Mouse (Mus musculus) NIH3T3 (cell line): Measurements from ENCODE around the gene Dpp6.

Experiments
- DNase-seq: peaks from one replicate; pipeline ENCODE4 v3.0.0-alpha.2; 2012; ENCODE audit warnings: low read depth

The Dpp6 gene

DNA sequence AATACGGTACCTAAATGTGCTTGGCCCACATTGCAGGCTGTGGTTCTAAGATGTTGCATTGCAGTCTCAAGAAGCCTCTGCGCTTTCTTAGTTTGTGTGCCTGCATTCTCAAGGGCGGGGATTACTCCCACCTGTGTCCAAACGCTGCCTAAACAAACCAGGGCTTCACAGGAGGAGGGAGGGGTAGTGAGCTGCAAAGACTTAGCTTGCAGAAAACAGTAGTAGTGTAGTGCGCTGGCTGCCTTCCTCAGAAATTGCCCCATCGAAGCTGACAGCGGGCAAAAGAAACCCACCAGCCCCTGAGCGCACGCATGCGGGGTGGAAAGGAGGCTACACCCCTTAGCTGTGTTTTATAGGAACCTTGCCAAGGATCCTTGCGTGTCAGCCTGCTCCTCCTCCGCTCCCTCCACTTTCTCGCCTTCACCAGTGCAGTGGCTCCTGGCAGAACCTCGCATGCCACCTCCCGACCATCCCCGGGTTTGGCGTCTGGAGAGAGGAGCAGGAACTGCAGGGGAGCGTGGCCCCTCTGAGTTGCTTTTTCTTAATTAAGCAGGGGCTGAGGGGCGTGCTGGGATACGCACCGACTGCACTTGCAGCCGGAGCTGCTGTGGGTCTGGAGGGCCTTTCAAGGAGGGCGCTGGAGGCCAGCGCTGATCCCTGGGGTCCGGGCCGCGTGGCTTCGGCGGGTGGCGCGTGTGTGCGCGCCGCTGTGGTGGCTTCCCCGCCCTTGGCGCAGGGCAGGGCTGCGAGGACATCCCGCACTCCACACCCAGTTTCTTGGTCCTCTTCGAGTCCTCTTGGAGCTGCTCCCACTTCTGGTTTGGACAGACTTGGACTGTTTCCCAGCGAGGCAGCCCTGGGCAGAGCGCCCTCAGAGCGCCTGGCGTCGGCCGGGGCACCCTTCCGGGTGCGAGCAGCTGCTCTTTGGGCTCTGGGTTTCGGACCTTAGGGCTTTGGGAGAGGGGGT, at the start of gene Dpp6:
TSS of gene Dpp6 (plus strand) at position 229 of the 967 bp plus-strand sequence.
- DNase-seq = no peak

DNA sequence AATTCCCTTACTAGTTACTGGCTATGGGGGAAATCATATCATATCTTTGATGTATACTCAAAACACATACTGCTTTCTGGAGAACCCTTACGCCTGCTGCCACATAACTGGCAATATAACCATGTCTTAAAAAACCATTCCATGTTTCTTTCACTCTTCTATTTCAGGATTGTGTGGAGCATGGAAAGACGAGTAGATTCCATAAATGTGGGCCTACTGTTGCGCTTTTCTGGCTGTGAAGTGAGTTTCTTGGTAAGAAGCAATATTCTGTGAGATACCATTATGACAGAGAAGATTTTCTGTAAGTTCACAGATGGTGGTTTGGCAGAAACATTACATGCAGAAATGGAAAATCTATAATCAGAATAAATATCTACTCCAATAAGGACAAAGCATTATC, 33.0 kb upstream of the Dpp6 start:
- no peak for DNase-seq

DNA sequence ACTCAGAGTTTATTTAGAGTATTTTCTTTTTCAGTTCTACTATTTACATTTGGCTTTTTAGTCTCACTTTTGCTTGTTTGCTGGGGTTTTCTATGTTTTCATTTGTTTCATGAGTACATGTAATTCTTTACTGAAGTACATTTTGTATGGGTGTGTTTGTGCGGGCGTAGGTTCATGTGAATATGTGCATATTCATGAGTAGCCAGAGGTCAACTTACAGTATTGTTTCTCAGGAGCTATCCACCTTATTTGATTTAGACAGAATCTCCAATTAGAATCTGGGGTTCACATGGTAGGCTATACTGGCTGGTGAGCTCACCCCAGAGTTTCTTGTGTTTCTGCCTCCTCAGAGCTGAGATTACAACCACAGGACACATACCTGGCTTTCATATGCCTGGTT, 21.5 kb upstream of the Dpp6 start:
- no peak for DNase-seq

DNA sequence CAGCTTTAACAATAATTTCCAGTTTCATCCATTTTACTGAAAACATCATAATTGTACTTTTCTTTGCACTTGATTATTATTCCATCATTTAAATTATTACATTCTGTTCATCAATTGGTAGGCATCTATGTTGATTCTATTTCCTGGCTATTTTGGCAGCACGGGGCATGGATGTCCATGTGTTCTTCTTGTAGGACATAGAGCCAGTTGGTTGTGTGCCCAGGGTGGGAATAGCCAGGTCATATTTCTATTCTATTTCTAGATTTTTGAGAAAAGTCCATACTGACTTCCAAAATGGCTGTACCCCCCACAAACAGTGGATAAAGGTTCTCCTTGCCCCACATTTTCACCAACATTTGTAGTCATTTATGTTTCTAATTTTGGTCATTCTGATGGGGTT, 19.0 kb downstream of the Dpp6 start:
- no peak for DNase-seq

DNA sequence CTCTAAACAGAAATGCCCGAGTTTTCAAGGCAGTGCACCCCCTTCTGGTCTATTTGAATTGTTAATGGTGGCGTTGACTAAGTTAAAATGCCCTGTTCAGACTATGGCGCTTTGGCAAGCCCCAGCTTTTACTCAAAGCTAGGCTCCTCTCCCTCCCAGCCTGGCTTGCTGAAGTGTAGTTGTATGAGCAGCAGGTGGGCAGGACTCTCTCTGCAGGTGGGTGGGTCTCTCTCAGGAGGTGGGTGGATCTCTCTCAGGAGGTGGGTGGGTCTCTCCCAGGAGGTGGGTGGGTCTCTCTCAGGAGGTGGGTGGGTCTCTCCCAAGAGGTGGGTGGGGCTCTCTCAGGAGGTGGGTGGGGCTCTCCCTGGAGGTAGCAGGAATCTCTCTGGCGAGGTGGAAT, 24.1 kb downstream of the Dpp6 start:
- no peak for DNase-seq

DNA sequence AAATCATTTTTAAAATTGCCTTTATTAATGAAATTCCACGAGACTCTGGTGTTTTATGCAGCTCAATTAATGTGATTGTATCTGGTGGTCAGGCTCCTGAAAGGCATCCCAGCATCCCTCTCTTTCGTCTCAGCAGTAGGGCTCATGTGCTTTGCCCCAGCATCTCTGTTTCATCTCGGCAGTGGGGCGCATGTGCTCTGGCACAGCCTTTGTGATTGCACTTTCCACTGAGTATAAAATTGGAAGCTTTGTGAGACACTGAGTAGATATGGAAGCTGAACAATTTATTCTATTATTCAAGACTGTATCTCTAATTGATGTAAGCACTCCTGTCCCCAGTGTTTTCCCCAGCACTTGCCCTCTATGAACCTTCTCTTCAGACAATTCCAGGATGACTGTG, 37.7 kb downstream of the Dpp6 start:
- DNase-seq = no peak

DNA sequence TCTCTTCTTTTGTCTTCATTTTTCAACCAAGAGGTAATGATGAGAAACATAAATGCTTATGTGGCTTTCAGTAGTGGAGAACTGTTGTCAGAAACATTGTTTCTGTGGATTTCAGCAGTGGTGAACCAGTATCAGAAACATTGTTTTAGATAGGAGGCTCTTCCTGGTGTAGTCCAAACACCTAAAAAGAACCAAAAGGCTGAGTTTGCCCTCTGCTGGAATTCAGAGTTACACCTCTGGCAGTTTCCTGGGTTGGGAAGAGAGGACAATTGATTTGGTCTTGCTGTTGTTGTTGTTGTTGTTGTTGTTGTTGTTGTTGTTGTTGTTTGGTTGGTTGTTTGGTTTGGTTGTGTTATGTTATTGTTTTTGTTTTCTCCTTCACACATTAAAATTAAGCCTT, 58.4 kb downstream of the Dpp6 start:
- peak; percentile 4 for DNase-seq

DNA sequence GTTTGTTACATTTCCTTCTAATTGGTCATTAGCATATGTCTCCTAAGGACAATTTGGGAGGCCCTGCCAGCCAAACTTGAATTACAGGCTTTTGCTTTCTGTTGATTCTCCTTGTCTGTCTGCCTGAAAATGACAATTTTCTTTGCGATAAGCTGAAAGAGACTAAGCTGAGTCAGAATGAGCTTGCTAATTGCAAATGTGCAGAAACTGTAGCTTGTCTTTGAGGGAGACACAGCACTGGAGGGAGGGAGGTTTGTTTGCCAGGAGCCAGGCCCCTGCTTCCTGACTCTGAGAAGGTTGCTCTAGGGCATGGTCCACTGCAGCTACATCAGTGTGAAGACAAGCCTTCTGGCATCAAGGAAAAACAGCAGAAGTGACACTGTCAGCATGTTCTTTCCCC, 70.5 kb downstream of the Dpp6 start:
- no peak for DNase-seq

DNA sequence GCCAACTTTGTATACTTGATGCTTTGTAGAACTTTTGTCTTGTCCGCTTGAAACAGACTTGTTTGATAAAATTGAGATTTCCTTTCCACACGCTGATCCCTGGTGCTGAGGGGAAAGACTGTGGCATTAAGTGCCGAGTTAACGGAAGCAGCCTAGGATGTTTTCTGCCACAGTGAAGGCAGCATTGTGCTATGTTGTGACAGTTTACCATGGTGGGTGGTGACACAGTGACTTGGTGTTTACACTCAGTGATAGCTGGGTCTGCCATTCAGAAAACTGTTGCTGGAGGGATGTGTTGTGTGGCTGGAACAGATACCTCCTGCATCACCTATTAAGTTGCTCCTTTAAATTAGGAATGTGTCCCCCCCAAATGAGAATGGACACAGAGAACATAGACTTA, 71.1 kb downstream of the Dpp6 start:
- no peak for DNase-seq

DNA sequence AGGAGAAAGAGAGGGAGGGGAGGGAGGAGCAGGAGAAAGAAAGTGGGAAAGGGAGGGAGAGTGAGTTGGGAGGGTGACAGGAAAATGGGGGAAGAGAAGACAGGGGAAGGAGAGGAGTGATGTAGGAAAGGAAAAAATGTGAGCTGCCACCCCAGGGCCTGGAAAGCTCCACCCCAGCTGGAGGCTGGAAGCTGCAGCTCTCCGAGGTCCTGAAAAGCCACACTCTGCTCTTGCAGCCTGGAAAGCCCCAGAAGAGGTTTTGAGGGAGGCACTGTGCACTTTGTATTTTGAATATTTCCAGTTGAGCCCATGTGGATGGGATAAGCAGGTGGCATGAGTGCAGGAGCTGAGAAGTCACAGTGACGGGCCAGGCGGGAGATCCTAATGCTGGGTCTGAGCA, 77.3 kb downstream of the Dpp6 start:
- peak; percentile 39 for DNase-seq

DNA sequence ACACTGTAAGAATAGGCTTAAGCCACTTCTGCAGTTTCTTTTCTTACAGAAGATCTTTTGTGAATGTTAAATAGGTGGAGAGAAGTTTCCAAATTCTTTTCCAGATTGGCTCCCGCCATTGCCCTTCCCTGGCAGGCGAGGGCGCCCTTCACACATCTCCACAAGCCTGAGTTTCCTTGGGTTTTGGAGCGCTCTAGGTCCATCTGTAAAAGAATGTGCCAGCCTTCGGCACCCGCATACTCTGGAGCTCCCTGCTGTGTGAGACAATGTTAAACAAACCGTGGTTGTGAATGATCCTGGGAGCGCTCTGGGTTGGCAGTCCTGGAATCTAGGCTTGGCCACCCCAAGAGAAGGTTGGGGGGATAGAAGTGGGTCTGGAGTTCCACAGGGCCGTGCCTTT, 86.8 kb downstream of the Dpp6 start:
- DNase-seq = no peak

DNA sequence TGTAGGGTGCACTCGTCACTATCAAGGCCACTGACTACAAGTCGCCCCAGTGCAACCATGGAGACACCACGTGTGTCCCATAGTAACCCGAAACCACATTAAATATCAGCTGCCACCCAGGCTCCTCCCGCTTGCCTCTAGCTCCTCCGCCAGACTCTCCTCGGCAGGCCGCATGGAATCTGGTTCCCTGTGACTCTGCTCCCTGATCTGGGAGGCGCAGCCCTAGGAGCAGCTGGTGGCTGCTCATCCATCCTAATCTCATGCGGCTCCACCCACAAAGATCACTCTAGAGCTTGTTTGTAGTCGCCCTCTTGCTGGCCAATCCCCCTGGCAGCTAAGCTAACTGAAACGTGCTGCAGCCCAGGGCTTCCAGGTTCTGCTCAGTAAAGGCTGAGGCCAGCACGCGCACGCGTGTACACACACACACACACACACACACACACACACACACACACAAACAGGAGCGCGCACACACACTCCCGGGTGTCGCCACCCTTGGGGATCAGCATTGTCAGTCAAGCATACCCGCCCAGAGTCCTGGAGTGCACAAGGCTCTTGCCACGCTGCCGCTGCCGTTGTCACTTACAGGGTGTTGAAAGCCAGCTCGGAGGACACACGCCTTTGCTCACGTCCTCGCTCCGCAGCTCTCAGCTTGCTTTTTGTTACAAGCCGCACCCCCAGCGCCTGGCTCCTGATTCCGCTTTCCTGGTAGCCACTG, 87.5 kb downstream of the Dpp6 start:
- DNase-seq = no peak

DNA sequence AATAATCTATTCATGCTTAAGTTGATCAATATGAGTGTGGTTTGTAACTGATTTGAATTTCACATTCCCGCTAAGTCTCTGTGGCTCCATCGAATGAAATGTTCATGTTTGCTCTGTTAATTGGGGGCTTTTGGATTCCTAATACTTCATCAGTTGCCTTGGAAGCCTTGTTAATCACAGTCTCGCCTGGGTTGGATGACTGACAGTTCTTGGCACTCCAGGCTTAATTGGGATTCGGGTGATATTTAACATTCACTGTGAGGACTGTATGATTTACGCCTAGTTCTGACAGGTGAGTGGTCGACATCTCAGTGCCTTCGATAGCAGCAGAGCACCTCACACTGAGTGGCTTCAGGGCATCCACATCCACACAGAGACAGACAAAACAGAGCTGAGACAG, 90.1 kb downstream of the Dpp6 start:
- DNase-seq = no peak

DNA sequence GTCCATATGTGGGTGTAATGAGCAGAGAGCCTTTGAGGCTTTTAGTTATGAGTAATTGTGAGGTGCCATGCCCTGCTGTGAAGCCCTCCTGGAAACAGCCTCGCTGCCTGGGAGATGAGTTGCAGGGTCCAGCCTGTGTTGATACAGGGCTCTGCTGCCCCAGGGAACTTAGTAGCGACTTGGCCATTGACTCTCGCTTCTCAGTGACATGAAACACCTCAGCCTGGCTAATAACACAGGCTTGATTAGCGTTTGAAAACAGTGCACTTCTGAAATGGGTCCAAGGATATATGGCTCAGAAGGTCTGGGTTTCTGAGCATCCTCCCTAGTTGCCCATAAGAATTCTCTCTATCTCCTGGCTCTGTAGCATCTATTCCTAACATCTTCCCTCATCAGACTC, 91.6 kb downstream of the Dpp6 start:
- DNase-seq = no peak

DNA sequence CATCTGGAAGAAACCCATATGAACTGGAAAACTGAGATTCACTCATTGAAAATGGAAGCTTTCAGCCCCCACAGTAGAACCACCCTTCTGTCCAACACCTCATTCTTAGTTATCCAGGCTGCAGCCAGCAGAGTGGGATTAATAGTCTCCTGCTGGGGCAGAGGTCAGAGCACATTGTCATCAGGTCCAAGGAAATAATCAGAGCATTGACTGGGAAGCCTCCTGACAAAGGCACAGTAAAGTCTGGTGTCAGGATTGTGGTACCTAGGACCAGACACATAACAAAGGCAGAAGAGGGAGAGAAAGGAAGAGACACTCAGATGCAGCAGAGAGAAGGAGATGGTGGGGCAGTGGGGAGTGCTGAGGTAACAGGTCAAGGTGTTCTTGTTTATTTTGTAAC, 93.3 kb downstream of the Dpp6 start:
- DNase-seq = no peak

DNA sequence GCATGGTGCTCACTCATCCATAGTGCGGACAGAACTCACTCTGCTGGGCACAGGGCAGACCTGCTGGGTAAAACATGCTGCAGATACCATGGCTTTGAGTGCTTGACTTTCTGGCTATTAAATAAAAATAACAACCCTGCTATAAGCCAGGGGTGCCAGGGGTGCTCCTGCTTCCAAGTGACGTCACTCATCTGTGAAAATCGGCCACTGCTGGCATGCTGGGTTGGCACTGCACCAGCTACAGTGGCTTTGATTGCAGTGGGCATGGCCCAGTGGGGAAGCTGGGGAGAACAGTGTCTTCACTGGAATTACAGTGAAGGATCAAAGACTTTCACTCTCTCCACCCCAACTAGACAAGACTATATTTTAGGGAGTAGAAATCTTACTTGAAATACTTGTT, 95.0 kb downstream of the Dpp6 start:
- no peak for DNase-seq

DNA sequence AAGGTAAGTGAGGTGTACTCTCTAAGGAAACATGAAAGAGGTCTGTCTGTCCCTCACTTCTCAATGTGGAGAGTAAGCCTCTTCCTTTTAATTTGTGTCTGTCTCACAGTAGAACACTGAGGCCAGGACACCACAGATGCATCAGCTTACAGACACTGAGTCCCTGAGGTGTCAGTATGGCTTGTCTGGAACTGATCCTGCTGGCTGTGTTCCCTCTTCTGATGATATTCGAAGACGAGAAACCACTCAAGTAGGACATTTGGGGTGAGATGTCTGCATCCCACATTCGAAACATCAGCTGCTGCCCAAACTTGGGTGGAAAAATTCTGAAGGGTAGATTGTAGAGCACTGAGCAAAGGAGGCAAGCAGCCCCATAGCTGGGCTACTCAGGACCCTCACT, 101.8 kb downstream of the Dpp6 start:
- no peak for DNase-seq

DNA sequence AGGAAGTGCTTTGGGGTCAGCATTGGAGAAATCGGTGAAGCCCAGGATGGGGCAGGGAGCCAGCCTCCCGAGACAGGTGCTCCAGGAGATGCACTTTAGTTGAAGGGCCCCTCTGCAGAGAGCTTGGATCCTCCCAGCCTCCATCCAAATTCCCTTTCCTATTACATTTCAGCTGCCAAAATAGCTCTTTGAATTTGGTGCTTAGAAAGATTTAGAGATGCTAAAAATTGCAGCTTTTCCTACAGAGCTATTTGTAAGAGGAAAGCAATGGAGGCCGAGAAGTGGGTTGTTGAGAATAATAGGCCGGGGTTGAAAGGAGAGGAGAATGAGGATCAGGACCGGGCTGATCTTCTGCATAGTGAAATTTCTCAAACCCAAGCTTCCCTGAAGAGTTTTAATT, 107.5 kb downstream of the Dpp6 start:
- no peak for DNase-seq

DNA sequence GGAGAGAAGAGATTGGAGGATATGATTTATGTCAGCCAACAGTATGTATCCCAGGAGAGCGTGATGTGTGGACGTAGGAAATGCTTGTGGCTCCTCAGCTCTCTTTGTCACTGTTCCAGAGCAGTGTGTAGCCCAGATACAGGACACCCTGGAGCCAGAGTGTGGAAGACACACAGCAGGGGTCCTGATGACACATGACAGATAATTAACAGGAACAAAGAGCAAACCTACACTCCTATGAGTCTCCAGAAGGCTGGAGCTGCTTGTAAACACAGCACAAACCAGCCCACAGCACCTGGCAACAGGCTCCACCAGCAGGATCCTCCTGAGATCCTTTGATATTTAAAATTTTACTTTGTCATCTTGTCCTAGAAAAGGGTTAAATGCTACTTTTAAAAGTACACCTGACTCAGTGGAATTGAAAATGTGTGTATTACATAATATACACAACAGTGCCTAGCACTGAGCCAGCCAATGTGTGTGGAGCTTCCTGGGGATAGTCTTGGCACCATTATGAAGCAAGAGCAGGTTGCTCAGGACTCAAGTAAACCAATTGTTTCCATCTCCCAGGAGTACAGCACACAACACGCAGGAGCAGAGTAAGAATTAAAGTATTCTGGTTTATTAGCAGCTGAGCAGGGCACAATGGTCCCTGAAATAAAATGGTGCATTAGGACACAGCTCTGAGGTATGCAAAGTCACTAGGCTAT, 115.6 kb downstream of the Dpp6 start:
- no peak for DNase-seq

DNA sequence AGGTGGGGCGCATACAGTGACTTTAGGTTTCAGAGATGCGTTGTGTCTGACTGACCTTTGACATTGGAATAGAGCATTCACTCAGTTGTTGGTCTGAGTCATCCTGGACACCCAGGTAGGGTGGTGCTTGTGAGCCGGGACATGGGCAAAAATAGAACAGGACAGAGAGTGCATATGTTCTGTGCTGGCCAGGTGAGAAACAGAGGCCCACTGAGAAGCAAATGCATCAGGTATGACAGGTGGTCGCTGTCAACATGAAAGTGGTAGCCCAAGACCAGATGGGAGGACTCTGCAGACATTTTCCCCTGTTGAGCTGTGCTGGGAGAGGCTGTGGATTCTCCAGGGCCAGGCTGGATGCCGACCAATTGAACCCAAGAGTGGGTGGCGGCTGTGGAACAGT, 117.9 kb downstream of the Dpp6 start:
- no peak for DNase-seq

DNA sequence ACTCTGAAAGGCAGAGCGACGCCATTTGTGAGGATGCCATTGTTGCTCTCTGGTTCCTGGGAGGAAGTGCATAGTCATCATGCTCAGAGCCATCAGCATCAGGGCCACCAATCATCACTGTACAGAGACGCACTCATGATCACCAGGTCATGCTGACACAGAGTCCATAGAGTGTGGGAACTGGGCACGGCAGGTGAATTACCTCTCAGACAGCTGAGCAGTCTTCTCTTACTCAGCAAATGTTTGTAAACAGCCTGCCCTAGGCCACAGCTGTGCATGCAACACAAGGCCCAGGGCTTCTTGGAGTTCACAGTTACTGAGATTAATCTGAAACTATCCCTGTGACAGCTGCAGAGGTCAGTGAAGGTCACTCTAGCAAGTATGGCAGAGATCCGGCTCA, 124.5 kb downstream of the Dpp6 start:
- DNase-seq = no peak

DNA sequence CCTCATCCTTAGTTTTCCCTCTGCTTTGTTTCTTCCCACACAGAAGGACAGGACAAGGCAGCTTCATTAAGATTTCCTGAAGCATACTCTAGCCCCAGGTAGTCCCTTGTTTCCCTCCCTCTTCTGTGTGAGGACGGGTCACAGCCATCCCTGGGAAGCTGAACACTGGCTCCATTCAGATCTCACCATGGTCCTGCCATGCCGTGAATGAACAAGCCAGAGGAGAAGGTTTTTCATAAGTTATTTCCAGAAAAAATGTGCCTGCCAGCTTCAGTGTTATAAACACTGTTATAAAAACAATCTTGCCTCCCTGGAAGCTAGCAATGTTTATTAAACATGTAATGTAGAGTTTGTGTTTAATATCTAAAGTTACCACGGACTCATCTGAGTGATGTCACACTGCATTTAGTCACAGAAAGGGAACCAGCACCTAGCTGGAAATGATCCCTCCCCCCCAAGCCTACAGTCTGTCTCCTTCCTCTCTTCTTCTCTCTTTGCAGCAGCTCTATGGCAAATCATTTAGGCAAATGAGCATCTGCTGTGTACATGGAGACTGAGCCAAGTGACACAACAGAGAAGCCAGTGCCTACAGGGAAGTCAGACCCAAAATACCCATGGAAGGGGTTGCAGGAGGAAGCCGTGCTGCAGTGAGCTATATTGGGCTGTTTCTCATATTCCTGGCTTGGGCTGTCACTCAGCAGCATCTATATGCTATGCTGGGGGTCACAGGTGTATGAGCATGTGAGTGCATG, 128.3 kb downstream of the Dpp6 start:
- DNase-seq = no peak
